Mouse (Mus musculus) E14TG2a.4 (cell line): ENCODE results near the gene Olfr90.

Experiments used
- CTCF ChIP-seq: conservative IDR thresholded peaks from 2 replicates; pipeline ENCODE4 v1.5.1; 2014; ENCODE audit warnings: low read length
- NANOG ChIP-seq: IDR thresholded peaks from 2 replicates; pipeline ENCODE4 v1.6.1; 2014; ENCODE audit warnings: borderline replicate concordance, low read length, mixed read lengths
- POU5F1 ChIP-seq: IDR thresholded peaks from 2 replicates; pipeline ENCODE4 v1.6.1; 2014; ENCODE audit warnings: low read length, borderline replicate concordance

DNA sequence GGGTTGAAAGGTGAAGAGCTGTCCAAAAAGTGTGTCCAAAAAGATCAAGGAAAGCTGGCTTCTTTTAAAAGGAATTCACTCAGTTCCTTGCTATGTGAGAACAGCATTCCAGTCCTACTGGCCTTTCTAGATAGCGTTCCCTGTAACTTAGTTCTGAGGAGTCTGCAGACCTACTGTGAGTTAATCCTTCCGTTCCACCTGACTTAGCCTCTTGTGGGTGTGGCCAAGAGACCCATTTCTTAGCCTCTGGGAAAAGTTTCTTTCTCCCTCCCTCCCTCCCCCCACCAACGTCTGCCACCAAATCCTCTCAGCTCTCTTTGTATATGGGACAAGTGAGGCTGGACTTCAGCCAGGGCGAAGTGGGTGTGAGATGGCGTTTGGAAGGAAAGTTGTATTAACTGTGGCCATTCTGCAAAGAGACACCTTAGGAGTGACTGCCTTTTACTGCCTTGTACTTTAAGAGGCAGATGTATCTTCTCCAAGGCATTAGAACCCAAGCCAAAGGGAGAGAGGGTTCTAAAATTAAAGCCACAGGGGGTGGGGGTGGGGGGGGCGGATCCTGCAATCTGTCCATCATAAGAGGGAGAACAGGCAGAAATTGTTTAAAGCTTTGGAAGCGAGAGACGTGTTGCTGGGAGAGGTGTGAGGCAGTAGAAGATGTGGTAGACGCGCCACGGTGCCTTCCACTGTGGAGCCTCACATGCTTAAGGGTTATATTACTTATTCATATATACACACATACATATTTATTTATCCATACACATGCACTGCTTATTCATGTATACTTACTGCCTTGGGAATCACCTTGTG lies 24.4 kb downstream of the Olfr90 start:
- TF ChIP-seq CTCF = no peak
- no peak for TF ChIP-seq NANOG
- no peak for TF ChIP-seq POU5F1
